Mouse (Mus musculus) olfactory bulb, adult 2 months (tissue): ENCODE measurements around the gene Tars. TPM values are rescaled to one million over a fixed set of nuclear protein-coding genes. Genes with fewer than 3 reads are reported as not detected.

Experiments
- H3K27ac ChIP-seq: fragments of 200-500 bp; 2 replicates; pipeline ENCODE4 v1.5.1; 2012; ENCODE audit warnings: low read depth, low read length; ENCODE audit not compliant: insufficient read depth
- H3K4me1 ChIP-seq: fragments of 200-500 bp; 2 replicates; pipeline ENCODE4 v1.6.1; 2012; ENCODE audit warnings: low read length; ENCODE audit not compliant: control insufficient read depth, insufficient read depth
- H3K4me3 ChIP-seq: fragments of 200-500 bp; 2 replicates; pipeline ENCODE4 v1.5.1; 2012; ENCODE audit warnings: mild to moderate bottlenecking, low read depth, low read length, moderate library complexity; ENCODE audit not compliant: insufficient read depth
- CTCF ChIP-seq: fragments of 200-500 bp; IDR thresholded peaks from 2 replicates; pipeline ENCODE4 v1.5.1; 2012; ENCODE audit warnings: low read depth, mild to moderate bottlenecking, low read length, moderate library complexity; ENCODE audit not compliant: insufficient read depth
- POLR2A ChIP-seq: fragments of 200-500 bp; IDR thresholded peaks from 2 replicates; pipeline ENCODE4 v1.6.1; 2012; ENCODE audit warnings: mild to moderate bottlenecking, low read depth, low read length, moderate library complexity; ENCODE audit not compliant: insufficient read depth
- WGBS: fragments of 180-500 bp; shearing (Covaris S2); methylation state at CpG from one replicate; pipeline ENCODE4 v1.1.7; 2018; 5-methylcytosine and 5-hydroxymethylcytosine counted together
- polyA plus RNA-seq: library from polyadenylated mRNA; stranded (reverse); fragments of >200 nt; gene quantifications from 2 replicates; pipeline ENCODE4 v1.2.4, GENCODE M21; 2012; ENCODE audit warnings: low replicate concordance; ENCODE audit not compliant: missing spikeins, insufficient read depth, insufficient read length

Tars gene
- polyA plus RNA-seq, 1 experiment = not detected

- WGBS = 28% methylated on average over 9 of the region's 9 CpGs
- no peaks in the 10 kb centered on the region for H3K4me1 ChIP-seq
- H3K27ac ChIP-seq = no peak overlapping the region
- H3K4me3 ChIP-seq = no peak overlapping the region
- no peak for TF ChIP-seq CTCF
- TF ChIP-seq POLR2A = no peak
Measured at GRCm38 (mm10) chr15:11406769-11407168, 7.3 kb upstream of the Tars start.

DNA sequence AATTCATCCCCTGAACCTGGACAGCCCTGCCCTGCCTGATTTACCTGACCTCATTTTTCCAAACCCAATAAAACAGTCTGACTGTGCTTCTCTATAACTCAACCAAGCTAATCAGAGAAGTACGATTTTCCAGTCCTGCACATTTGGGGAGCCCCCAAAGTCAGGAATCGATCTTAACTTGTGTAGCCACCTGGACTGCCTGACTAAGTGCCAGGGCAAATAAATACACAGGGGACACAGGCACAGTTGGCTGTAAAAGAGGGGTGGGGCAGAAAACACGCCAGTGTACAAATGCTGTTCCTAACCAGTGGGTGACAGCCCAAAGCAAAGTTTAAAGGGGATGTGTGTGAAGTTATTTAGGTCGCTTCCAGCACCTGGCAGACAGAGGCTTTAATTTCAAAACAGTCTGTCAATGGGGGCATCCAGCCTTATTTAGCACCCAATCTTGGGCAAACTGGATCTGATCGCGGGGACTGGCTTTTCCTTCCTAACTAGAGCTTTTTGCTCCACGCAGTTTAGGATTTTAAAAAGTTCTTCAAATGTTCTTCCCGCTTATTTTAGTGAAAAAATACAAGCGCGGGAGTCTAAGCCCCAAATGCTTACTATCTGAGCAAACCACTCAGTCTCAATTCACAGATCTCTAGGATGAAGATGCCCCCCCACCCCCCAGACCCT is 652 bp downstream of the Tars start:
- Histone ChIP-seq H3K27ac (no peak overlapping the region), H3K4me3 (peak overlapping the region; percentile 96), H3K4me1 (peaks cover 6% of the 10 kb centered on the region)
- 3% methylated on average over 10 of the region's 10 CpGs for WGBS
- TF ChIP-seq CTCF (no peak), POLR2A (no peak)

GRCm38 (mm10) chr15:11396421-11396820 is 3.0 kb downstream of the Tars start:
- H3K27ac ChIP-seq = no peak overlapping the region
- WGBS = 92% methylated on average over 6 of the region's 6 CpGs

DNA sequence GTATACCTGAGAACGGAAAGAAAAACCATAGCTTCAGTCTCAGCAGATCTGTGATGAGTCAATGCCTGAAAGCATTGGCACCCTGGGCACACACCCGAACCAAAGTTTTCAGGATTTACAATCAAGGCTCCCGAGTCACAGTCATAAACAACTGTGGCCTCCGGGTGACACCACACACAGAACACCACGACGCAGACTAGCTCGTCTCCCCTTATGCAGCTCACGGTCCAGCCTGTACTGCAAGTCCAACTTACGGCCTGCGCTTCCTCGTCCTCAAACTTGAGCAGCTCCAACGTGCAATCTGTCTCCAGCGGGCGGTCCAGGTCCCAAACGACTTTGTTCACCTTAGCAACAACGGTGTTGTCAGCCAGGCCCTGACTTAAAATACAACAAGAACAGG is 6.6 kb downstream of the Tars start:
- peaks cover 3% of the 10 kb centered on the region; the same call in 1 of the 2 replicates for H3K4me1 ChIP-seq
- TF ChIP-seq POLR2A (no peak), CTCF (no peak)
- WGBS = 94% methylated on average over 16 of the region's 16 CpGs
- H3K27ac ChIP-seq = no peak overlapping the region
- no peak overlapping the region for H3K4me3 ChIP-seq

More at GRCm38 (mm10) chr15:11396421-11396820, 3.0 kb downstream of the Tars start:
- Histone ChIP-seq H3K4me1 (peaks cover 6% of the 10 kb centered on the region), H3K4me3 (no peak overlapping the region)
- TF ChIP-seq CTCF (no peak), POLR2A (no peak)

GRCm38 (mm10) chr15:11383796-11384195 is 15.7 kb downstream of the Tars start:
- H3K4me1 ChIP-seq = no peaks in the 10 kb centered on the region
- TF ChIP-seq CTCF (no peak), POLR2A (no peak)
- 91% methylated on average over 21 of the region's 21 CpGs for WGBS
- H3K27ac ChIP-seq = no peak overlapping the region
- H3K4me3 ChIP-seq = no peak overlapping the region

DNA sequence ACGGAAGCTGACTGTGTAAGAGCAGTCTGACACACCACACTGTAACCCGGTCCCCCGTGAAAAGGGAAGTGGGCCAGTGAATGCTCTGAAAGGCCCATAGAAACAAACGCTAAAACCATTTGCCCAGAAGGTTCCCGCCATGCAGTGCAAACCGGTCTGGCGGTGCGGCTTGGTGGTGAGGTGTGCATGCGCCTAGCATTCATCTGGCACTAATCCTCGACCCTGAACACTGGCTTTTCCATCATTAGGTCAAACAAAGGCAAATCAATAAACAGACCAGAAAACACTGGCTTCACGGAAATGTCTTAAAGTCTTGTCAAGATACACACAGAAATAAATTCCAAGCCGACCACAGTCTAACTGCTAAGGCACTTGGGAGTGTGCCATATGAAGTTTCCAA is 16.9 kb downstream of the Tars start:
- TF ChIP-seq CTCF (no peak), POLR2A (no peak)
- H3K27ac ChIP-seq = no peak overlapping the region
- no peaks in the 10 kb centered on the region for H3K4me1 ChIP-seq
- no peak overlapping the region for H3K4me3 ChIP-seq
- 75% methylated on average over 12 of the region's 12 CpGs for WGBS

DNA sequence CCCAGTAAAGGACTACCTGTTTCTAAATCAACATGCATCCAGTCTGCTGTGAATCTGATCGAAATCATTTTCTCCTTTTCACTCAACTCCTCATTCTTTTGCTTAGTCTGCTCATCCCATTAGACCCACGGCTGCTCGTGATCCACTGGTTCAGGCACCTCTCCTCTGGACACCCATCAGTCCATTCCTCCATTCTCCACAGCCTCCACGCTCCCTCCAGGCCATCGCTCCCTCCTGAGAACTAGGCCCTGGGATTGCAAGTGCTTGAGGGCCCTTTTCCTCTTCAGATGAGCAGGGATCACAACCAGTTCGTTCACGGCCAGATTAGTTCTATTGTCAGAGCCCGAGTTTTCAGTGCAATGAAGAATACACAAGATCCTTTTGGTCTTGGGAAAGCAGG is 18.8 kb downstream of the Tars start:
- WGBS = 84% methylated on average over 8 of the region's 8 CpGs
- Histone ChIP-seq H3K4me1 (no peaks in the 10 kb centered on the region), H3K4me3 (no peak overlapping the region), H3K27ac (no peak overlapping the region)
- TF ChIP-seq POLR2A (no peak), CTCF (no peak)

GRCm38 (mm10) chr15:11380087-11380530 is 19.4 kb downstream of the Tars start:
- no peak overlapping the region for H3K27ac ChIP-seq
- WGBS = 36% methylated on average over 8 of the region's 8 CpGs
- TF ChIP-seq POLR2A = no peak
- TF ChIP-seq CTCF = no peak

DNA sequence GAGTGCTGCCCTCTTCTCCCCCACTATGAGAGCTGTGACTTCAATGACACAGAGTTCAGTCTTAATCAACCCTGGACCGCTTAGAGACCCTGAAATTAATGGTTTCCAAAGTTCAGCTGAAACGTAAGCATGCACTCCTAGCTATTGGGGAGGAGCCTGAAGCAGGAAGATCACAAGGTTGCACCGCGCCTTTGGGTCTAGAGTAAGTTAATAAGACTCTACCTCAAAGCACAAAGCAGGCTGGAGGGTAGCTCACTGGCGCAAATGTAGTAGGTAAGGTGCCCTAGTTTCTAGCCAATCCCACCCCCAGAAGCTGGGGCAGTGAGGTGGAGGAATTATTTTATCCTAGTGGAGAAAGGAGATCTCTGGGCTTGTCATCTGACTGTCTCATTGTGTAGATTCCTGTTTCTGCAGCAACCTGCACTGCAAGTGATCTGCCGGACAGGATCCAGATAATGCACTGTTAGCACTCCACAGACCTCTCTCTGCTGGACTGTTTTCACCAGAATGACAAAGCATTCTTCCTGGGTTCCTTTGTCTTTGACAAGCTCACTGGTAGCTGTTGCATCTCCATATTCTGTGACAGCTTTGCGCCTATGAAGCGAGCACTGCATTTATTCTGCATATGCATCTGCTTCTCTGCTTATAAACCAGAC is 19.9 kb downstream of the Tars start:
- Histone ChIP-seq H3K27ac (no peak overlapping the region), H3K4me1 (no peaks in the 10 kb centered on the region), H3K4me3 (no peak overlapping the region)
- WGBS = 95% methylated on average over 8 of the region's 8 CpGs
- no peak for TF ChIP-seq CTCF
- no peak for TF ChIP-seq POLR2A

More at GRCm38 (mm10) chr15:11380087-11380530, 19.4 kb downstream of the Tars start:
- Histone ChIP-seq H3K4me3 (no peak overlapping the region), H3K4me1 (no peaks in the 10 kb centered on the region)
